Mouse (Mus musculus): ENCODE measurements around the gene Orai3. TPM values are rescaled to one million over a fixed set of nuclear protein-coding genes. Genes with fewer than 3 reads are reported as not detected.

Gene Orai3
- polyA plus RNA-seq, 1 experiment from 2014 or later: 18.6 TPM

DNA sequence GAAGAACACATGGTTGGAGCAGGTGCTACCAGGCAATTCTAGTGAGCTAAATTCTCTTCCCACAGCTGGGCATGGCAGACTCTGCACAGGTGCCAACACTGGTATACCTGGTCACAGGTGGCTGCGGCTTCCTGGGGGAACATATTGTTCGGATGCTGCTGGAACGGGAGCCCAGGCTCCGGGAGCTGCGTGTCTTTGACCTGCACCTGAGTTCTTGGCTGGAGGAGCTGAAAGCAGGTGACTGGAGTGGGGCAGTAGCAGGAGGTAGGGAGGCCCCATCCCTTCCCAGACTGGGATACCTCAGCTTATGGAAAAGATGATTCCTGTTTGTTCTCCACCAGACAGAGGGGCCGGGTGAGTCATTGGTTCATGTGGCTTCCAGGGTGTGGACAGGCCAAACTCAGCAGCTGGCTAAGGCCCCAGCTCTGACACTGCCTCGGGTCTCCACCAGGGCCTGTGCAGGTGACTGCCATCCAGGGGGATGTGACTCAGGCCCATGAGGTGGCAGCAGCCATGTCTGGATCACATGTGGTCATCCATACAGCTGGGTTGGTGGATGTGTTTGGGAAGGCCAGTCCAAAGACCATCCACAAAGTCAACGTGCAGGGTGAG, 31.5 kb downstream of the Orai3 start:
- peak; percentile 43 for ATAC-seq (ENCODE audit: low FRiP score, low TSS enrichment)
- H3K4me3 ChIP-seq (ENCODE audit: low read depth, low read length): peak overlapping the region; percentile 33; the same call in 1 of the 2 replicates
- WGBS: 78% methylated on average over 8 of the region's 8 CpGs
- DNase-seq (ENCODE audit: low spot score): peak; percentile 57
- peak overlapping the region; percentile 77 for H3K27ac ChIP-seq (replicated peaks)
- H3K9me3 ChIP-seq (ENCODE audit: control insufficient read depth, low read length): no peaks in the 10 kb centered on the region
- peak overlapping the region; percentile 52; the same call in 1 of the 2 replicates for H3K9ac ChIP-seq (ENCODE audit: low read length)
- peak overlapping the region; percentile 51 for H3K4me2 ChIP-seq (replicated peaks; ENCODE audit: low read depth)
- TF ChIP-seq EP300 (optimal IDR thresholded peaks at IDR 0.05) (no peak), CTCF (IDR thresholded peaks at IDR 0.05; ENCODE audit: low read depth) (peak; percentile 18; the same call in 1 of the 2 replicates)
- peaks cover 3% of the 10 kb centered on the region for H3K4me1 ChIP-seq (replicated peaks; ENCODE audit: control insufficient read depth, insufficient read depth)
- peaks cover 14% of the 10 kb centered on the region for H3K36me3 ChIP-seq (ENCODE audit: control insufficient read depth, insufficient read depth, low read length)
- no peaks in the 10 kb centered on the region for H3K27me3 ChIP-seq (ENCODE audit: control insufficient read depth, insufficient read depth, low read length)

DNA sequence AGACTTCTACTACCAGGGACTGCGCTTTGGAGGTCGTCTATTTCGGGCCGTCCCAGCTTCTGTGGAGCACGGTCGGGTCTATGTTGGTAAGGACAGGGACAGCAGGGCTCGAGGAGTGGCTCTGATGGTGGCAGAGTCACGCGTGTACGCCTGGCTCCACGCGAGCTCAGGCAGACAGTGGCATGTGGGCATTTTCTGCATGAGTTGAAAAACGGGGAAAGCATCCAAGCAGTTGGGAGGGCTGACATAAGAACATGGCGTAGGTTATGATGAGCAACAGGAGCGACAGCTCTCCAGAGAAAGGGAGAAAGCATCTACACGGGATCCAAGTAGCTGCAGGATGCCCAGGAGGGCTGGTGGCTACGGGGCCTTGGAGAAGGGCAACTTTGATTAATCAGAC, 32.7 kb downstream of the Orai3 start:
- Histone ChIP-seq H3K27me3 (ENCODE audit: control insufficient read depth, insufficient read depth, low read length) (no peaks in the 10 kb centered on the region), H3K4me2 (replicated peaks; ENCODE audit: low read depth) (no peak overlapping the region), H3K4me3 (ENCODE audit: low read depth, low read length) (no peak overlapping the region), H3K27ac (replicated peaks) (no peak overlapping the region), H3K9me3 (ENCODE audit: control insufficient read depth, low read length) (no peaks in the 10 kb centered on the region), H3K36me3 (ENCODE audit: control insufficient read depth, insufficient read depth, low read length) (0 out of 2 replicates have a peak, but pooled peaks cover 8% of the 10 kb centered on the region), H3K4me1 (replicated peaks; ENCODE audit: control insufficient read depth, insufficient read depth) (peaks cover 3% of the 10 kb centered on the region), H3K9ac (ENCODE audit: low read length) (no peak overlapping the region)
- ATAC-seq (ENCODE audit: low FRiP score, low TSS enrichment) (no peak), DNase-seq (ENCODE audit: low spot score) (no peak)
- WGBS: 92% methylated on average over 17 of the region's 17 CpGs
- TF ChIP-seq EP300 (optimal IDR thresholded peaks at IDR 0.05) (no peak), CTCF (IDR thresholded peaks at IDR 0.05; ENCODE audit: low read depth) (no peak)

DNA sequence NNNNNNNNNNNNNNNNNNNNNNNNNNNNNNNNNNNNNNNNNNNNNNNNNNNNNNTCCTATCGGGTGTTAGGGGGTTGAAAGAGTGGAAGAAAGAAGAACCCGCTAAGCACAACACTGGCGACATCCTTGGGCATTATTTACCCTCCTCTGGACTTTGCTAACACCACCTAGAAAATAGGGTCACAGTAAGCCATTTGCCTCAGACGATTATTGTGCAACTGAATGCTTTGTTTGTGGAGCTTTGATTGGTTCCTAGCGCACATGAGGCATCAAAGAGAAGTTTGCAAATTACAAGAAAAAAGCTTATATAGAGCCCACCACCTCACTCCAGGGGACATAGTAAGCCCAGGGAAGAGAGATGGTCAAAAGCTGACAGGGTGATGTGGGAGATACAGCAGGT, 39.2 kb downstream of the Orai3 start:
- ATAC-seq (ENCODE audit: low FRiP score, low TSS enrichment): no peak

GRCm38 (mm10) chr7:127809846-127810245, 40.2 kb downstream of the Orai3 start:
- Histone ChIP-seq H3K9ac (ENCODE audit: low read length) (no peak overlapping the region), H3K27ac (replicated peaks) (no peak overlapping the region), H3K9me3 (ENCODE audit: control insufficient read depth, low read length) (no peaks in the 10 kb centered on the region), H3K27me3 (ENCODE audit: control insufficient read depth, insufficient read depth, low read length) (no peaks in the 10 kb centered on the region), H3K4me3 (ENCODE audit: low read depth, low read length) (no peak overlapping the region), H3K36me3 (ENCODE audit: control insufficient read depth, insufficient read depth, low read length) (no peaks in the 10 kb centered on the region), H3K4me2 (replicated peaks; ENCODE audit: low read depth) (no peak overlapping the region), H3K4me1 (replicated peaks; ENCODE audit: control insufficient read depth, insufficient read depth) (no peaks in the 10 kb centered on the region)
- no peak for DNase-seq (ENCODE audit: low spot score)
- TF ChIP-seq EP300 (optimal IDR thresholded peaks at IDR 0.05): no peak
- no peak for ATAC-seq (ENCODE audit: low FRiP score, low TSS enrichment)
- 93% methylated on average over 1 of the region's 1 CpGs for WGBS

More for the DNA sequence above, 39.2 kb downstream of the Orai3 start:
- Histone ChIP-seq H3K27ac (replicated peaks) (no peak overlapping the region), H3K4me3 (ENCODE audit: low read depth, low read length) (no peak overlapping the region), H3K36me3 (ENCODE audit: control insufficient read depth, insufficient read depth, low read length) (no peaks in the 10 kb centered on the region), H3K9ac (ENCODE audit: low read length) (no peak overlapping the region), H3K4me1 (replicated peaks; ENCODE audit: control insufficient read depth, insufficient read depth) (no peaks in the 10 kb centered on the region), H3K4me2 (replicated peaks; ENCODE audit: low read depth) (no peak overlapping the region), H3K27me3 (ENCODE audit: control insufficient read depth, insufficient read depth, low read length) (no peaks in the 10 kb centered on the region), H3K9me3 (ENCODE audit: control insufficient read depth, low read length) (no peaks in the 10 kb centered on the region)
- no peak for DNase-seq (ENCODE audit: low spot score)
- WGBS: 67% methylated on average over 5 of the region's 5 CpGs
- TF ChIP-seq EP300 (optimal IDR thresholded peaks at IDR 0.05) (no peak), CTCF (IDR thresholded peaks at IDR 0.05; ENCODE audit: low read depth) (no peak)

GRCm38 (mm10) chr7:127810650-127811049, 41.0 kb downstream of the Orai3 start:
- 80% methylated on average over 10 of the region's 10 CpGs for WGBS
- ATAC-seq (ENCODE audit: low FRiP score, low TSS enrichment) (no peak), DNase-seq (ENCODE audit: low spot score) (no peak)
- H3K9me3 ChIP-seq (ENCODE audit: control insufficient read depth, low read length): no peaks in the 10 kb centered on the region
- H3K9ac ChIP-seq (ENCODE audit: low read length): no peak overlapping the region
- no peak overlapping the region for H3K4me3 ChIP-seq (ENCODE audit: low read depth, low read length)
- no peak overlapping the region for H3K27ac ChIP-seq (replicated peaks)
- H3K27me3 ChIP-seq (ENCODE audit: control insufficient read depth, insufficient read depth, low read length): no peaks in the 10 kb centered on the region
- H3K4me2 ChIP-seq (replicated peaks; ENCODE audit: low read depth): no peak overlapping the region
- TF ChIP-seq EP300 (optimal IDR thresholded peaks at IDR 0.05) (no peak), CTCF (IDR thresholded peaks at IDR 0.05; ENCODE audit: low read depth) (no peak)
- no peaks in the 10 kb centered on the region for H3K36me3 ChIP-seq (ENCODE audit: control insufficient read depth, insufficient read depth, low read length)
- no peaks in the 10 kb centered on the region for H3K4me1 ChIP-seq (replicated peaks; ENCODE audit: control insufficient read depth, insufficient read depth)

DNA sequence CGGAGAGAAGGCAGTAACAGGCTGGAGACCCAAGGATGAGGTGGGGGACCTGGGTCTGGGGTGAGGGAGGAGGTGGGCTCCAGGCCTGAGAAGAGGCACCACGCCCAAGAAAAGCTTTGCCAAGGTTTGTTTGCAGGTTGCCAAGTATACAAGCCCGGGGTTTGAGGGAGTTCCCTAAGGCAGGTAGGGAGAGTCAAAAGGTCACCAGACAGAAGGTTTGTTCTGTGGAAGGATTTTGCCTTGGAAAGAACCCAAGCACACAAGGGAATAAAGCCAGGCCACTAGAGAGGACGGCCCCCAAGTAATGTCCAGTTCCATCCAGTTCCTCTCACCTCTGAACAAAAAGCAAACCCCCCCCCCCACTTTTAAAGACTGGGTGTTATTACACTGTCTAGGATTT, 41.6 kb downstream of the Orai3 start:
- H3K27ac ChIP-seq (replicated peaks): no peak overlapping the region
- 64% methylated on average over 4 of the region's 4 CpGs for WGBS
- H3K4me3 ChIP-seq (ENCODE audit: low read depth, low read length): no peak overlapping the region
- no peaks in the 10 kb centered on the region for H3K27me3 ChIP-seq (ENCODE audit: control insufficient read depth, insufficient read depth, low read length)
- no peaks in the 10 kb centered on the region for H3K4me1 ChIP-seq (replicated peaks; ENCODE audit: control insufficient read depth, insufficient read depth)
- DNase-seq (ENCODE audit: low spot score) (no peak), ATAC-seq (ENCODE audit: low FRiP score, low TSS enrichment) (no peak)
- no peak overlapping the region for H3K4me2 ChIP-seq (replicated peaks; ENCODE audit: low read depth)
- TF ChIP-seq EP300 (optimal IDR thresholded peaks at IDR 0.05): no peak
- TF ChIP-seq CTCF (IDR thresholded peaks at IDR 0.05; ENCODE audit: low read depth): no peak
- H3K9me3 ChIP-seq (ENCODE audit: control insufficient read depth, low read length): no peaks in the 10 kb centered on the region
- no peak overlapping the region for H3K9ac ChIP-seq (ENCODE audit: low read length)
- no peaks in the 10 kb centered on the region for H3K36me3 ChIP-seq (ENCODE audit: control insufficient read depth, insufficient read depth, low read length)

Data from stomach, postnatal 0 days (tissue).